Mouse (Mus musculus) lung, postnatal 0 days (tissue): ENCODE measurements around the gene Btbd16.

Experiments used
- CTCF ChIP-seq: IDR thresholded peaks from 2 replicates; pipeline ENCODE4 v1.5.1; 2016; ENCODE audit warnings: antibody characterized with exemption, mild to moderate bottlenecking
- EP300 ChIP-seq: IDR thresholded peaks from 2 replicates; pipeline ENCODE4 v1.6.1; 2016; ENCODE audit warnings: antibody characterized with exemption, mild to moderate bottlenecking, control low read depth

DNA sequence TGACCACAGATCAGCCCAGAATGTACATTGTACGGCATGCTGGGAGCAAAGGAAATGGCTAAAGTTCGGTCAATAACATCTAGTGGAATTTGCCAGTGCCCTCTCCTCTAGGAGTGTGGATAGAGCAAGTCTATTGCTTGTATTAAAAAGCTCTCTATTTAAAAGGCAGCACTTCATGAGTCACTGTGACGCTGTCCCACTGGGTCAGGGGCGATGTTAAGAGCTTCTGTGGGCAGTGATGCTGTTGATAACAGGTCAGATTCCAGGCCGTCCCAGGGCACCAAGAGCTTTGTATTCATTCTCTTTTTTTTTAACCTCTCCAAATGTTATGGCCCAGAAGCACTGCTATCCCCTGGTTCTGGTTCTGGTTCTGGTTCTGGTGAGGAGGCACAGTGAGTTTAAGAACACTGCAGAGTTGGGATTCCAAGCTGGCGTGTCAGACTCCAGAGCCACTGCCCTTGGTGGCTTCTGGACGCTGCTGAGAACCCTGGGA lies 17.5 kb upstream of the Btbd16 start:
- TF ChIP-seq CTCF, result no peak
- no peak for TF ChIP-seq EP300
